Mouse (Mus musculus): ENCODE data around the gene Fam71a.

DNA sequence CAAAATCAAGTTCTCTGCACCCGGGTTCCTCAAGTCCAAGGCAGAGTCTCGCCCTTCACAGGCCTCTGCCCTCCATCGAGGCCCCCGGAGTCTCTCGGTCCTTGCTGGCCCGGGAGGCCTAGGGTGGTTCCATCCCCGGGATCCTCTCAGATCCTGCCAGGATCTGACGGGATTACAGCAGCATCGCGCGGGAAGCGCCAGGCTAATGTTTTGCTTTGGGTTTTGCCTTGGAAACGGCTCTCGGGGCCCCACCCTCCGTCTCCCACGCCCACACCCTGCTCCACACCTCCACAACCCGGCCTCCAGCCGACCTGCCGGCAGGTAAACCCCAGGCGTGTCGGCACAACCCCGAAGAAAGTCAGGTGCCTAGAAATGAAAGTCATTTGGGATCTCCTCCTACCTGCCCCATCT lies 20.2 kb upstream of the Fam71a start:
- TF ChIP-seq CTCF (IDR thresholded peaks at IDR 0.05; ENCODE audit: control insufficient read depth, insufficient read depth, insufficient read length) (no peak), MYOD1 (IDR thresholded peaks at IDR 0.05; ENCODE audit: control insufficient read depth, insufficient read length, low read depth) (no peak), CEBPB (IDR thresholded peaks at IDR 0.05; ENCODE audit: low read depth) (no peak), USF1 (IDR thresholded peaks at IDR 0.05; ENCODE audit: low read depth) (no peak), MYOG (IDR thresholded peaks at IDR 0.05; ENCODE audit: control insufficient read depth, extremely low read depth, insufficient read length) (no peak), MAX (IDR thresholded peaks at IDR 0.05) (no peak), FOSL1 (IDR thresholded peaks at IDR 0.05; ENCODE audit: insufficient read depth, low read length, poor library complexity, severe bottlenecking) (no peak)
